ENCODE assay signal across 28 mouse cellular contexts in the genomic region with DNA sequence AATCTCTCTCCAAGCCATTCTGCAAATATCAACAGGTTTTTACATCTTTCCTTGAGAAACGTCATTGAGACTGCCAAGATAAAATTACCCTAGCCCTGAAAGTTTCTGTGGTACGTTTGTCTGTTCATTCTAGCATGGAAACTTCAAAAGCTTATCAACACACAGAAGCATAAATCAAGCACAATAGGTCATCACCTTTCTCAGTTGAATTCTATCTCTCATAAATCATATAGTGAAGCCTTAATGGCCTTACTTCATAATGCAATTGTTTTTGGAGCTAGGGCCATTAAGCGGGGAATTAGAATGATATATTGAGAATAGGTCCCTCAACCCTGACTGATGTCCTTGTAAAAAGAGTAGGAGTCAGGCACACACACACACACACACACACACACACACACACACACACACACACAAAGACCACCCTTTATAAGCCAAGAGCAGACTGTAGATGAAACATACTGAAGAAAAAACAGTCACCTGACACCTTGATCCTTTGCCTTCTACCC.
DNase-seq lines count a peak whose midpoint lies in the region; ATAC-seq lines count a peak whose summit lies in the region.
"Had no signal": no experiment of that assay in that cellular context is flagged by ENCODE, and none has a peak within 500 bp of the region (broad histone marks: within the 10 kb centered on the region; RNA-seq: fewer than 3 reads in every experiment).

No protein-coding gene starts in this region.

- no peaks in the 10 kb centered on the region for H3K27me3 ChIP-seq in kidney, embryonic 16.5 days (ENCODE audit: insufficient read depth, low read length)
- H3K27me3 ChIP-seq: CH12.LX; embryonic facial prominence, embryonic 13.5 days; forebrain, embryonic 12.5 days; forebrain, embryonic 15.5 days; heart, embryonic 13.5 days; Patski had no signal

- no peaks in the 10 kb centered on the region for H3K36me3 ChIP-seq in kidney, embryonic 16.5 days (ENCODE audit: insufficient read depth, low read length)
- H3K36me3 ChIP-seq: embryonic facial prominence, embryonic 10.5 days; embryonic facial prominence, embryonic 13.5 days; forebrain, embryonic 12.5 days; forebrain, embryonic 15.5 days; G1E; heart, embryonic 10.5 days; heart, embryonic 13.5 days had no signal

- no peak overlapping the region for H3K9ac ChIP-seq in kidney, embryonic 16.5 days (replicated peaks; ENCODE audit: low read length)
- H3K9ac ChIP-seq: embryonic facial prominence, embryonic 13.5 days; forebrain, embryonic 12.5 days; forebrain, embryonic 15.5 days; heart, embryonic 13.5 days; hindbrain, embryonic 14.5 days had no signal

- no peak overlapping the region for H3K4me3 ChIP-seq in kidney, embryonic 16.5 days (ENCODE audit: low read length)
- H3K4me3 ChIP-seq: embryonic facial prominence, embryonic 10.5 days; embryonic facial prominence, embryonic 13.5 days; erythroblast, embryonic 14.5 days; forebrain, embryonic 12.5 days; forebrain, embryonic 15.5 days; heart, adult 2 months; heart, embryonic 10.5 days; heart, embryonic 13.5 days had no signal

- WGBS in kidney, embryonic 16.5 days: 6% methylated on average over 3 of the region's 3 CpGs

- peak; percentile 26 for DNase-seq in embryo, embryonic 11 days
- DNase-seq in embryo, embryonic 9.5 days (ENCODE audit: extremely low spot score): no peak
- no peak for DNase-seq in kidney, postnatal 14 days
- peak; percentile 58 for DNase-seq in hindlimb bud, embryonic 11.5 days (ENCODE audit: extremely low spot score, low read depth, low spot score)
- DNase-seq in heart, adult 18-20 months: no peak
- DNase-seq: adrenal gland, postnatal 10 days; adrenal gland, postnatal 36 days; B cell, adult 2 months; cerebellum, adult 18-20 months; cerebellum, adult 9-10 months; cerebellum, postnatal 14 days; gastrocnemius, postnatal 25 days; heart, adult 2 months; heart, postnatal 14 days; heart, postnatal 4 days had no signal

- H3K4me2 ChIP-seq in kidney, embryonic 16.5 days (replicated peaks; ENCODE audit: low read depth, low read length): no peak overlapping the region
- H3K4me2 ChIP-seq: embryonic facial prominence, embryonic 13.5 days; forebrain, embryonic 12.5 days; forebrain, embryonic 15.5 days; heart, embryonic 13.5 days; hindbrain, embryonic 14.5 days had no signal

- peak; percentile 64 for ATAC-seq in kidney, embryonic 16.5 days (ENCODE audit: low FRiP score, low TSS enrichment)
- ATAC-seq: forebrain, embryonic 15.5 days; hindbrain, postnatal 0 days; Patski had no signal

- no peaks in the 10 kb centered on the region for H3K9me3 ChIP-seq in kidney, embryonic 16.5 days (ENCODE audit: low read length)
- H3K9me3 ChIP-seq: embryonic facial prominence, embryonic 10.5 days; embryonic facial prominence, embryonic 13.5 days; forebrain, embryonic 12.5 days; forebrain, embryonic 15.5 days; G1E; heart, embryonic 10.5 days; heart, embryonic 13.5 days had no signal

- no peak overlapping the region for H3K27ac ChIP-seq in kidney, embryonic 16.5 days (ENCODE audit: low read length)
- H3K27ac ChIP-seq: embryonic facial prominence, embryonic 10.5 days; embryonic facial prominence, embryonic 13.5 days; forebrain, embryonic 12.5 days; forebrain, embryonic 15.5 days; heart, adult 2 months; heart, embryonic 10.5 days; heart, embryonic 13.5 days; hindbrain, embryonic 14.5 days; hindbrain, postnatal 0 days had no signal

- H3K4me1 ChIP-seq in kidney, embryonic 16.5 days (ENCODE audit: insufficient read depth, low read length): peaks cover 10% of the 10 kb centered on the region
- H3K4me1 ChIP-seq: embryonic facial prominence, embryonic 13.5 days; forebrain, embryonic 12.5 days; forebrain, embryonic 15.5 days; heart, embryonic 10.5 days; heart, embryonic 13.5 days had no signal

Comparison
In these comparisons a context has a peak if more than half of its experiments do, and no peak if none do; other contexts are left out.
1. DNase-seq: peak in embryo, embryonic 11 days (single experiment) and hindlimb bud, embryonic 11.5 days (single experiment); none in embryo, embryonic 9.5 days (single experiment), kidney, postnatal 14 days (single experiment) and heart, adult 18-20 months (0 of 2).